Mouse (Mus musculus) brown adipose tissue, adult 24 weeks (tissue): Measurements from ENCODE around the gene Psmd5. TPM values are rescaled to one million over a fixed set of nuclear protein-coding genes. Genes with fewer than 3 reads are reported as not detected.

ENCODE experiments used
- H3K27ac ChIP-seq: fragments of 200-500 bp; replicated peaks from 2 replicates; pipeline ENCODE4 v1.5.1; 2012; ENCODE audit warnings: low read depth, mild to moderate bottlenecking, low read length
- H3K4me1 ChIP-seq: fragments of 200-500 bp; 2 replicates; pipeline ENCODE4 v1.6.1; 2012; ENCODE audit warnings: low read length, mixed read lengths; ENCODE audit not compliant: control insufficient read depth, insufficient read depth, insufficient read length
- H3K4me3 ChIP-seq: fragments of 200-500 bp; 2 replicates; pipeline ENCODE4 v1.5.1; 2012; ENCODE audit warnings: low read depth, mild to moderate bottlenecking, low read length, moderate library complexity; ENCODE audit not compliant: insufficient read depth
- polyA plus RNA-seq: library from polyadenylated mRNA; stranded (reverse); fragments of >200 nt; gene quantifications from 2 replicates; pipeline ENCODE4 v1.2.4, GENCODE M21; 2012; ENCODE audit not compliant: missing spikeins, insufficient read depth, insufficient read length

The Psmd5 gene
- polyA plus RNA-seq, 1 experiment = 33.2 TPM

DNA sequence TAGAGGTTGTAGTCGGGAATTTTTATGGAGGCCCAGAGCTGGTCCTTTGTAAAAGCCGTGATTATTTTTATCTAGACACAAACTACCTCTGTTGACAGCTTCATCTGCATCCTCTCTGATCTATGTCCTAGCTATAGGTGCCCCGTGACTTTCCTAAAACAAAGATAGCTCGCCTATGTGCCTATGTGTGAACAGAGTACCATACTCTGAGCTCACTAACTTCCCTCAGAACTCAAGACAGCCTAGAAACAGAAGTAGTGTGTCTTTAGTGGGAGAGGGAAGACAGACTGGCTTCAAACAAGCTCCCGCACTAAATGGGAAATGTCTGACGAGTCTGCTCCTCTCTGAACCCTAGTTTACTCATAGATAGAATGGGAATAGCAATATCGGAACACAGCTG, 74.4 kb downstream of the Psmd5 start:
- Histone ChIP-seq H3K27ac (peak overlapping the region; percentile 75; the same call in 1 of the 2 replicates), H3K4me3 (peak overlapping the region; percentile 84; the same call in 1 of the 2 replicates)

More for the DNA sequence above, 74.4 kb downstream of the Psmd5 start:
- peaks cover 5% of the 10 kb centered on the region for H3K4me1 ChIP-seq

Other genes starting within 250 kb of the Psmd5 start
- gene Gapvd1, start 119.7 kb downstream of the Psmd5 start, polyA plus RNA-seq = 18.7 and 22.6 TPM in 2 replicates
- 188 and 303 TPM in 2 replicates for gene Hspa5, start 103.0 kb downstream of the Psmd5 start, polyA plus RNA-seq
- 23.2 and 28.2 TPM in 2 replicates for gene Rabepk, start 75.1 kb downstream of the Psmd5 start, polyA plus RNA-seq
- gene Fbxw2, start 48.7 kb downstream of the Psmd5 start, polyA plus RNA-seq = 55.3 and 59.9 TPM in 2 replicates
- not detected in 2 replicates for gene Gm34653, start 42.0 kb downstream of the Psmd5 start, polyA plus RNA-seq
- not detected in 2 replicates for gene Cutal, start 572 bp downstream of the Psmd5 start, polyA plus RNA-seq
- 2.3 and 2.4 TPM in 2 replicates for gene Phf19, start 39.1 kb upstream of the Psmd5 start, polyA plus RNA-seq
- gene Traf1, start 86.8 kb upstream of the Psmd5 start, polyA plus RNA-seq = not detected in 2 replicates
- not detected in 2 replicates for gene Hc, start 186.5 kb upstream of the Psmd5 start, polyA plus RNA-seq
- 0.91 TPM in 1 of 2 replicates, not detected in the other for gene AI182371, start 226.6 kb upstream of the Psmd5 start, polyA plus RNA-seq
- 3.3 and 4.4 TPM in 2 replicates for gene Cntrl, start 234.5 kb upstream of the Psmd5 start, polyA plus RNA-seq